Mouse (Mus musculus) olfactory bulb, adult 2 months (tissue): ENCODE data around the gene Mrc2.

Experiments
- CTCF ChIP-seq: fragments of 200-500 bp; IDR thresholded peaks from 2 replicates; pipeline ENCODE4 v1.5.1; 2012; ENCODE audit warnings: low read depth, mild to moderate bottlenecking, low read length, moderate library complexity; ENCODE audit not compliant: insufficient read depth
- POLR2A ChIP-seq: fragments of 200-500 bp; IDR thresholded peaks from 2 replicates; pipeline ENCODE4 v1.6.1; 2012; ENCODE audit warnings: mild to moderate bottlenecking, low read depth, low read length, moderate library complexity; ENCODE audit not compliant: insufficient read depth

GRCm38 (mm10) chr11:105293101-105293581, 698 bp downstream of the Mrc2 start:
- no peak for TF ChIP-seq POLR2A
- no peak for TF ChIP-seq CTCF
